Mouse (Mus musculus) olfactory bulb, adult 2 months (tissue): ENCODE measurements around the gene Lsm12.

Source experiments
- CTCF ChIP-seq: fragments of 200-500 bp; IDR thresholded peaks from 2 replicates; pipeline ENCODE4 v1.5.1; 2012; ENCODE audit warnings: low read depth, mild to moderate bottlenecking, low read length, moderate library complexity; ENCODE audit not compliant: insufficient read depth
- POLR2A ChIP-seq: fragments of 200-500 bp; IDR thresholded peaks from 2 replicates; pipeline ENCODE4 v1.6.1; 2012; ENCODE audit warnings: mild to moderate bottlenecking, low read depth, low read length, moderate library complexity; ENCODE audit not compliant: insufficient read depth

GRCm38 (mm10) chr11:102196018-102196797 is 11.1 kb upstream of the Lsm12 start:
- TF ChIP-seq CTCF (no peak), POLR2A (no peak)
